Mouse (Mus musculus): ENCODE results near the gene Tial1. TPM values are rescaled to one million over a fixed set of nuclear protein-coding genes. Genes with fewer than 3 reads are reported as not detected.

Tial1 gene
- 10 to 100 TPM; 27.3 to 56.2 TPM for polyA plus RNA-seq (2017; shearing (Covaris generic))

- peak; percentile 97 for ATAC-seq
Observed at GRCm38 (mm10) chr7:128461285-128462215, at the start of gene Tial1. Gene Tial1 (minus strand): TSS chr7:128461717.

- no peak for ATAC-seq
Observed at GRCm38 (mm10) chr7:128504091-128504490, 42.6 kb upstream of the Tial1 start.

GRCm38 (mm10) chr7:128499801-128500200 is 38.3 kb upstream of the Tial1 start:
- no peak for ATAC-seq

GRCm38 (mm10) chr7:128494546-128494945 is 33.0 kb upstream of the Tial1 start:
- ATAC-seq, result no peak

- no peak for ATAC-seq
Observed at GRCm38 (mm10) chr7:128488986-128489385, 27.5 kb upstream of the Tial1 start.

- no peak for ATAC-seq
Observed at GRCm38 (mm10) chr7:128474322-128474721, 12.8 kb upstream of the Tial1 start.

GRCm38 (mm10) chr7:128462406-128462805 is 889 bp upstream of the Tial1 start:
- no peak for ATAC-seq

GRCm38 (mm10) chr7:128460865-128461228 is 670 bp downstream of the Tial1 start:
- no peak for ATAC-seq

- ATAC-seq, result no peak
Observed at GRCm38 (mm10) chr7:128460131-128460864, 1.2 kb downstream of the Tial1 start.

- no peak for ATAC-seq
Observed at GRCm38 (mm10) chr7:128459791-128460130, 1.8 kb downstream of the Tial1 start.

GRCm38 (mm10) chr7:128458011-128458410 is 3.5 kb downstream of the Tial1 start:
- ATAC-seq, result no peak

- no peak for ATAC-seq
Observed at GRCm38 (mm10) chr7:128452731-128453130, 8.8 kb downstream of the Tial1 start.

GRCm38 (mm10) chr7:128440584-128440983 is 20.9 kb downstream of the Tial1 start:
- ATAC-seq, result no peak

- no peak for ATAC-seq
Observed at GRCm38 (mm10) chr7:128439251-128439650, 22.3 kb downstream of the Tial1 start.

GRCm38 (mm10) chr7:128438131-128438530 is 23.4 kb downstream of the Tial1 start:
- no peak for ATAC-seq

GRCm38 (mm10) chr7:128433213-128433612 is 28.3 kb downstream of the Tial1 start:
- no peak for ATAC-seq

- ATAC-seq, result no peak
Observed at GRCm38 (mm10) chr7:128432574-128432973, 28.9 kb downstream of the Tial1 start.

- no peak for ATAC-seq
Observed at GRCm38 (mm10) chr7:128422491-128422890, 39.0 kb downstream of the Tial1 start.

- no peak for ATAC-seq
Observed at GRCm38 (mm10) chr7:128421701-128422100, 39.8 kb downstream of the Tial1 start.

- ATAC-seq, result no peak
Observed at GRCm38 (mm10) chr7:128419690-128420089, 41.8 kb downstream of the Tial1 start.

GRCm38 (mm10) chr7:128417930-128418779 is 43.4 kb downstream of the Tial1 start, which contains the start of gene Rgs10:
Gene Rgs10 (minus strand): TSS chr7:128418758.
- peak; percentile 54 for ATAC-seq

- peak; percentile 55 for ATAC-seq
Observed at GRCm38 (mm10) chr7:128417226-128417929, 44.1 kb downstream of the Tial1 start.

Data from CD4-positive, CD25-positive, alpha-beta regulatory T cell, adult 4 months (primary cell).